Mouse (Mus musculus) heart, adult 2 months (tissue): ENCODE results near the gene T. TPM values are rescaled to one million over a fixed set of nuclear protein-coding genes. Genes with fewer than 3 reads are reported as not detected.

ENCODE experiments used
- DNase-seq, 2 experiments: peaks; one replicate each; pipeline ENCODE4 v3.0.0; 2021
- H3K27ac ChIP-seq: fragments of 200-600 bp; 2 replicates; pipeline ENCODE4 v1.8.1; 2022
- H3K27me3 ChIP-seq: fragments of 200-500 bp; 2 replicates; pipeline ENCODE4 v1.6.1; 2012; ENCODE audit warnings: mild to moderate bottlenecking, low read length, inconsistent platforms, mixed read lengths; ENCODE audit not compliant: control insufficient read depth, insufficient read depth
- H3K36me3 ChIP-seq: fragments of 200-500 bp; 2 replicates; pipeline ENCODE4 v1.6.1; 2012; ENCODE audit warnings: low read length, inconsistent platforms; ENCODE audit not compliant: control insufficient read depth, insufficient read depth
- H3K4me1 ChIP-seq: fragments of 200-500 bp; 2 replicates; pipeline ENCODE4 v1.6.1; 2011; ENCODE audit warnings: low read length; ENCODE audit not compliant: control insufficient read depth, insufficient read depth
- H3K4me3 ChIP-seq: fragments of 200-600 bp; 2 replicates; pipeline ENCODE4 v1.8.1; 2022
- H3K79me2 ChIP-seq: fragments of 200-500 bp; replicated peaks from 2 replicates; pipeline ENCODE4 v1.6.1; 2012; ENCODE audit warnings: mild to moderate bottlenecking, inconsistent platforms, low read length, moderate library complexity, mixed read lengths; ENCODE audit not compliant: control insufficient read depth, insufficient read depth
- H3K9ac ChIP-seq: fragments of 200-500 bp; 2 replicates; pipeline ENCODE4 v1.6.1; 2012; ENCODE audit warnings: low read depth, mild to moderate bottlenecking, control low read depth, inconsistent platforms, low read length, mixed read lengths
- CTCF ChIP-seq: fragments of 200-600 bp; IDR thresholded peaks from 2 replicates; pipeline ENCODE4 v1.8.1; 2022; ENCODE audit warnings: antibody characterized with exemption, mild to moderate bottlenecking, moderate library complexity
- EP300 ChIP-seq: fragments of 200-500 bp; IDR thresholded peaks from 2 replicates; pipeline ENCODE4 v1.6.1; 2011; ENCODE audit warnings: low read depth, low read length, control low read depth; ENCODE audit not compliant: insufficient read depth
- POLR2A ChIP-seq: fragments of 200-500 bp; IDR thresholded peaks from 2 replicates; pipeline ENCODE4 v1.6.1; 2011; ENCODE audit warnings: mild to moderate bottlenecking, low read depth, low read length, control low read depth; ENCODE audit not compliant: insufficient read depth
- WGBS: fragments of 180-500 bp; shearing (Covaris S2); methylation state at CpG from one replicate; pipeline ENCODE4 v1.1.7; 2018; 5-methylcytosine and 5-hydroxymethylcytosine counted together
- intact Hi-C: fragments of 180-260 bp; cut with DNase I; formaldehyde crosslinking; loops from one replicate; pipeline ENCODE4 v1.15.1; 2025
- polyA plus RNA-seq: library from polyadenylated mRNA; depleted of rRNA; stranded (reverse); fragments of >200 nt; gene quantifications from 2 replicates; pipeline ENCODE4 v1.2.3, GENCODE M21; 2012
- total RNA-seq, 2 experiments: library from RNA; stranded (reverse); gene quantifications; 2 replicates each; pipeline ENCODE4 v1.2.3; 2021

T gene
- total and polyA plus RNA-seq, 3 experiments: not detected

GRCm38 (mm10) chr17:8408589-8409295 lies 25.5 kb upstream of the T start:
- intact Hi-C loops: no loop called here
- Histone ChIP-seq H3K36me3 (no peaks in the 10 kb centered on the region), H3K27me3 (no peaks in the 10 kb centered on the region), H3K4me1 (no peaks in the 10 kb centered on the region), H3K9ac (no peak overlapping the region), H3K79me2 (no peaks in the 10 kb centered on the region), H3K27ac (no peak overlapping the region), H3K4me3 (no peak overlapping the region)
- no peak for TF ChIP-seq POLR2A
- no peak for TF ChIP-seq EP300
- TF ChIP-seq CTCF: no peak
- 23% methylated on average over 16 of the region's 16 CpGs for WGBS
- DNase-seq: no peak

- Histone ChIP-seq H3K4me3 (no peak overlapping the region), H3K4me1 (no peaks in the 10 kb centered on the region), H3K27ac (no peak overlapping the region), H3K9ac (no peak overlapping the region), H3K36me3 (no peaks in the 10 kb centered on the region), H3K27me3 (no peaks in the 10 kb centered on the region), H3K79me2 (no peaks in the 10 kb centered on the region)
- intact Hi-C loops: no loop called here
- 73% methylated on average over 2 of the region's 2 CpGs for WGBS
- no peak for TF ChIP-seq EP300
- TF ChIP-seq POLR2A: no peak
- no peak for TF ChIP-seq CTCF
- DNase-seq: no peak
These were observed 23.9 kb upstream of the T start for GRCm38 (mm10) chr17:8410330-8410729.

GRCm38 (mm10) chr17:8413656-8414055 lies 20.6 kb upstream of the T start:
- H3K79me2 ChIP-seq: no peaks in the 10 kb centered on the region
- no peaks in the 10 kb centered on the region for H3K36me3 ChIP-seq
- WGBS: 79% methylated on average over 5 of the region's 5 CpGs
- intact Hi-C loops: no loop called here
- no peak overlapping the region for H3K9ac ChIP-seq
- DNase-seq: no peak
- no peak overlapping the region for H3K27ac ChIP-seq
- TF ChIP-seq EP300 (no peak), CTCF (no peak), POLR2A (no peak)
- no peak overlapping the region for H3K4me3 ChIP-seq
- no peaks in the 10 kb centered on the region for H3K27me3 ChIP-seq
- H3K4me1 ChIP-seq: no peaks in the 10 kb centered on the region

GRCm38 (mm10) chr17:8415533-8415932 lies 18.7 kb upstream of the T start:
- Histone ChIP-seq H3K9ac (no peak overlapping the region), H3K4me1 (no peaks in the 10 kb centered on the region), H3K36me3 (no peaks in the 10 kb centered on the region), H3K27me3 (no peaks in the 10 kb centered on the region), H3K4me3 (no peak overlapping the region), H3K79me2 (no peaks in the 10 kb centered on the region), H3K27ac (no peak overlapping the region)
- DNase-seq: no peak
- intact Hi-C loops: no loop called here
- TF ChIP-seq EP300 (no peak), POLR2A (no peak), CTCF (no peak)
- 31% methylated on average over 8 of the region's 8 CpGs for WGBS

DNA sequence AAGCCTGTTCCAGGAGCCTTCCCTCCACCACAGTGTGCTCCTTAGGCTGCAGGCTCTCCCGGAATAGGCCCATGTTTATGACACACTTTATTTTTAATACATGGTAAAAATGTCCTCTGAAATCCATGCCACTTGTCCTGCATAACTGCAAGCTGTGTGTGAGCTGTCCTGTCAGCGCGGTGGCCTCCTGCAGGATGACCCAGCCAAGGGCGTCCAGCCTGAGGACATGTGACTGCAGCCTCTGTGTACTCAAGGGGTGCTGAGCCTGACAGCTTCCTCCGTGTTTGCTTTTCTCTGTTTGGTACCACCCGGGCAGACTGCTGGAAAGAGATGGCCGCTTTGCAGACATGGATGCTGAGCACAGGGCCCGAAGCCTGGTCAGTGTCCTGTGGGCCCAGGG lies 17.4 kb upstream of the T start:
- H3K4me3 ChIP-seq: no peak overlapping the region
- no peak overlapping the region for H3K9ac ChIP-seq
- no peaks in the 10 kb centered on the region for H3K27me3 ChIP-seq
- DNase-seq: peak; percentile 31 to 51
- no peaks in the 10 kb centered on the region for H3K79me2 ChIP-seq
- intact Hi-C loops: no loop called here
- peak overlapping the region; percentile 33; the same call in 1 of the 2 replicates for H3K27ac ChIP-seq
- WGBS: 48% methylated on average over 8 of the region's 8 CpGs
- TF ChIP-seq CTCF: no peak
- no peak for TF ChIP-seq POLR2A
- TF ChIP-seq EP300: peak; percentile 89
- H3K4me1 ChIP-seq: no peaks in the 10 kb centered on the region
- H3K36me3 ChIP-seq: no peaks in the 10 kb centered on the region

- Histone ChIP-seq H3K9ac (no peak overlapping the region), H3K4me3 (no peak overlapping the region), H3K79me2 (no peaks in the 10 kb centered on the region), H3K4me1 (no peaks in the 10 kb centered on the region), H3K36me3 (no peaks in the 10 kb centered on the region), H3K27me3 (no peaks in the 10 kb centered on the region), H3K27ac (no peak overlapping the region)
- TF ChIP-seq CTCF (peak; percentile 52), POLR2A (no peak), EP300 (no peak)
- DNase-seq: no peak
- intact Hi-C loops: no loop called here
- 86% methylated on average over 1 of the region's 1 CpGs for WGBS
These were observed 13.5 kb upstream of the T start for GRCm38 (mm10) chr17:8420739-8421138.
